In genomic region chr7:81991611-81992061, GRCm38 (mm10) we compare ENCODE assay signal across 9 mouse cellular contexts. TPM values are rescaled to one million over a fixed set of nuclear protein-coding genes. Genes with fewer than 3 reads are reported as not detected.
A peak's percentile ranks its signal among the peaks of the same experiment; 100 is the strongest.
DNase-seq lines count a peak whose midpoint lies in the region; ATAC-seq and TF ChIP-seq lines count a peak whose summit lies in the region.
"Had no signal": no experiment of that assay in that cellular context is flagged by ENCODE, and none has a peak within 500 bp of the region (broad histone marks: within the 10 kb centered on the region; RNA-seq: fewer than 3 reads in every experiment).

No protein-coding gene starts in this region.

- under 1% methylated on average over 36 of the region's 36 CpGs for WGBS in intestine, embryonic 14.5 days
- under 1% methylated on average over 36 of the region's 36 CpGs for WGBS in neural tube, embryonic 11.5 days

- peak overlapping the region; percentile 15; the same call in 1 of the 2 replicates for H3K4me3 ChIP-seq in layer of hippocampus, adult 2 months
- peak overlapping the region; percentile 52 for H3K4me3 ChIP-seq in intestine, embryonic 14.5 days (ENCODE audit: low read depth, low read length)
- H3K4me3 ChIP-seq in neural tube, embryonic 11.5 days (ENCODE audit: low read depth, low read length), result peak overlapping the region; percentile 55
- H3K4me3 ChIP-seq: myocyte had no signal

- DNase-seq in layer of hippocampus, adult 2 months (ENCODE audit: low spot score in 2 of 2), result no peak
- DNase-seq in layer of hippocampus, postnatal 10 days (ENCODE audit: low spot score in 2 of 2), result no peak
- peak; percentile 44 for DNase-seq in embryo, embryonic 9.5 days (ENCODE audit: extremely low spot score)
- peak; percentile 74 for DNase-seq in intestine, embryonic 14.5 days (ENCODE audit: low spot score)
- DNase-seq in neural tube, embryonic 11.5 days (ENCODE audit: low spot score), result peak; percentile 51
- DNase-seq in layer of hippocampus, postnatal 14 days (ENCODE audit: low spot score in 2 of 2), result no peak
- no peak for DNase-seq in adrenal gland, adult 8-10 months
- DNase-seq in T-cell, adult 2 months (ENCODE audit: low spot score), result no peak

- peak overlapping the region; percentile 48 for H3K9ac ChIP-seq in intestine, embryonic 14.5 days (ENCODE audit: low read length)
- peak overlapping the region; percentile 56 for H3K9ac ChIP-seq in neural tube, embryonic 11.5 days (ENCODE audit: low read length)

- peaks cover 68% of the 10 kb centered on the region for H3K27me3 ChIP-seq in intestine, embryonic 14.5 days (replicated peaks; ENCODE audit: control insufficient read depth, insufficient read depth, low read length)
- H3K27me3 ChIP-seq in neural tube, embryonic 11.5 days (ENCODE audit: control insufficient read depth, insufficient read depth, low read length), result peaks cover 62% of the 10 kb centered on the region

- no peaks in the 10 kb centered on the region for H3K36me3 ChIP-seq in intestine, embryonic 14.5 days (ENCODE audit: control insufficient read depth, insufficient read depth, low read length)
- H3K36me3 ChIP-seq in neural tube, embryonic 11.5 days (ENCODE audit: control insufficient read depth, insufficient read depth, low read length), result no peaks in the 10 kb centered on the region

- no peak for ATAC-seq in intestine, embryonic 14.5 days (replicated peaks; ENCODE audit: low FRiP score, low TSS enrichment, low read depth)
- no peak for ATAC-seq in neural tube, embryonic 11.5 days (ENCODE audit: insufficient read depth, low FRiP score, low TSS enrichment)

- peak overlapping the region; percentile 83 for H3K4me2 ChIP-seq in intestine, embryonic 14.5 days (ENCODE audit: low read length)
- peak overlapping the region; percentile 89 for H3K4me2 ChIP-seq in neural tube, embryonic 11.5 days (ENCODE audit: low read depth)

- no peak overlapping the region for H3K27ac ChIP-seq in layer of hippocampus, adult 2 months
- no peak overlapping the region for H3K27ac ChIP-seq in intestine, embryonic 14.5 days (ENCODE audit: low read depth)
- H3K27ac ChIP-seq in neural tube, embryonic 11.5 days (ENCODE audit: low read depth, low read length), result no peak overlapping the region

- H3K9me3 ChIP-seq in intestine, embryonic 14.5 days (ENCODE audit: control insufficient read depth, low read length), result no peaks in the 10 kb centered on the region
- no peaks in the 10 kb centered on the region for H3K9me3 ChIP-seq in neural tube, embryonic 11.5 days (ENCODE audit: control insufficient read depth, low read length)

- 0 out of 2 replicates have a peak, but pooled peaks cover 10% of the 10 kb centered on the region for H3K4me1 ChIP-seq in intestine, embryonic 14.5 days (replicated peaks; ENCODE audit: control insufficient read depth, insufficient read depth, low read length)
- 0 out of 2 replicates have a peak, but pooled peaks cover 6% of the 10 kb centered on the region for H3K4me1 ChIP-seq in neural tube, embryonic 11.5 days (ENCODE audit: control insufficient read depth, insufficient read depth, low read length)

- no peak for TF ChIP-seq CTCF in layer of hippocampus, adult 2 months (conservative IDR thresholded peaks at IDR 0.05)

RNA-seq across cellular contexts. Expression of gene Bnc1, which starts 0.5 kb away (rescaled TPM):
- total RNA-seq in layer of hippocampus, adult 2 months (2021), result under 1 TPM in 1 of 2 experiments, not detected in 1; 0.07 TPM
- not detected for total RNA-seq in layer of hippocampus, postnatal 10 days (2021)
- 6.2 and 7.2 TPM in 2 replicates for polyA plus RNA-seq in intestine, embryonic 14.5 days (2014; fragmentation: Nextera tagmentation; extraction: Ambion mirVana)
- 3.3 and 4.6 TPM in 2 replicates for polyA plus RNA-seq in neural tube, embryonic 11.5 days (2014; fragmentation: Nextera tagmentation; extraction: Ambion mirVana)
- not detected for total RNA-seq in layer of hippocampus, postnatal 14 days (2021)
- total RNA-seq in adrenal gland, adult 8-10 months (2022), result under 1 TPM; 0.09 to 0.73 (median 0.50) TPM

RNA-seq across cellular contexts. Expression of gene Hdgfl3, which starts 57.4 kb away (rescaled TPM):
- total RNA-seq in layer of hippocampus, adult 2 months (2021), result 10 to 100 TPM; 62.1 to 64.3 TPM
- total RNA-seq in layer of hippocampus, postnatal 10 days (2021), result 10 to 100 TPM; 70.0 to 74.6 TPM
- polyA plus RNA-seq in intestine, embryonic 14.5 days (2014; fragmentation: Nextera tagmentation; extraction: Ambion mirVana), result 17.5 and 19.1 TPM in 2 replicates
- polyA plus RNA-seq in neural tube, embryonic 11.5 days (2014; fragmentation: Nextera tagmentation; extraction: Ambion mirVana), result 37.5 and 40.3 TPM in 2 replicates
- total RNA-seq in layer of hippocampus, postnatal 14 days (2021), result 10 to 100 TPM; 54.9 to 58.9 TPM
- 10 to 100 TPM in 3 of 4 experiments, 1 to 10 TPM in 1; 9.9 to 18.2 (median 13.2) TPM for total RNA-seq in adrenal gland, adult 8-10 months (2022)

Comparison
In these comparisons a context has a peak if more than half of its experiments do, and no peak if none do; other contexts are left out.
1. DNase-seq: peak in embryo, embryonic 9.5 days (single experiment), intestine, embryonic 14.5 days (single experiment) and neural tube, embryonic 11.5 days (single experiment); none in layer of hippocampus, adult 2 months (0 of 2), layer of hippocampus, postnatal 10 days (0 of 2), layer of hippocampus, postnatal 14 days (0 of 2), adrenal gland, adult 8-10 months (single experiment) and T-cell, adult 2 months (single experiment).
2. Peak in every context shown above with its lines, with median percentiles within 50 percentile points of each other: H3K4me3 ChIP-seq.